Mouse (Mus musculus): Measurements from ENCODE around the gene Il23r. TPM values are rescaled to one million over a fixed set of nuclear protein-coding genes. Genes with fewer than 3 reads are reported as not detected.
"Not testable (repeated sequence)": the region's sequence is repeated elsewhere in the genome, so short reads cannot be mapped to it uniquely, and the experiment has no call there.

Il23r gene
- total RNA-seq (2015), result not detected in 2 replicates
- not detected in 2 replicates for total RNA-seq (2017)

GRCm38 (mm10) chr6:67491755-67492154 lies at the start of gene Il23r:
Gene Il23r (minus strand): TSS chr6:67491855.
- no peak for ATAC-seq (replicated peaks; ENCODE audit: poor library complexity)

- no peak for ATAC-seq (replicated peaks; ENCODE audit: poor library complexity)
Measured at GRCm38 (mm10) chr6:67535777-67536054, 44.1 kb upstream of the Il23r start, which contains the start of gene Tacstd2. Gene Tacstd2 (minus strand): TSS chr6:67535796.

- ATAC-seq (replicated peaks; ENCODE audit: poor library complexity), result peak; percentile 44
Measured at GRCm38 (mm10) chr6:67535005-67535776, 43.5 kb upstream of the Il23r start.

GRCm38 (mm10) chr6:67534191-67535004 lies 42.7 kb upstream of the Il23r start:
- ATAC-seq (replicated peaks; ENCODE audit: poor library complexity), result peak; percentile 4

- peak; percentile 59 for ATAC-seq (replicated peaks; ENCODE audit: poor library complexity)
Measured at GRCm38 (mm10) chr6:67532665-67533440, 41.2 kb upstream of the Il23r start.

- no peak for ATAC-seq (replicated peaks; ENCODE audit: poor library complexity)
Measured at GRCm38 (mm10) chr6:67531822-67532162, 40.1 kb upstream of the Il23r start.

- ATAC-seq (replicated peaks; ENCODE audit: poor library complexity), result no peak
Measured at GRCm38 (mm10) chr6:67530992-67531821, 39.6 kb upstream of the Il23r start.

GRCm38 (mm10) chr6:67526356-67526755 lies 34.7 kb upstream of the Il23r start:
- ATAC-seq (replicated peaks; ENCODE audit: poor library complexity), result no peak

- ATAC-seq (replicated peaks; ENCODE audit: poor library complexity), result peak; percentile 99
Measured at GRCm38 (mm10) chr6:67510752-67511151, 19.1 kb upstream of the Il23r start.

- not testable (repeated sequence) for ATAC-seq (replicated peaks; ENCODE audit: poor library complexity)
Measured at GRCm38 (mm10) chr6:67501938-67502337, 10.3 kb upstream of the Il23r start.

- ATAC-seq (replicated peaks; ENCODE audit: poor library complexity), result no peak
Measured at GRCm38 (mm10) chr6:67481012-67481411, 10.6 kb downstream of the Il23r start.

- ATAC-seq (replicated peaks; ENCODE audit: poor library complexity), result no peak
Measured at GRCm38 (mm10) chr6:67471242-67471641, 20.4 kb downstream of the Il23r start.

- ATAC-seq (replicated peaks; ENCODE audit: poor library complexity), result no peak
Measured at GRCm38 (mm10) chr6:67459424-67459823, 32.2 kb downstream of the Il23r start.

GRCm38 (mm10) chr6:67451330-67451729 lies 40.3 kb downstream of the Il23r start:
- peak; percentile 63; the same call in 1 of the 2 replicates for ATAC-seq (replicated peaks; ENCODE audit: poor library complexity)

- peak; percentile 57; the same call in 1 of the 2 replicates for ATAC-seq (replicated peaks; ENCODE audit: poor library complexity)
Measured at GRCm38 (mm10) chr6:67445866-67446265, 45.8 kb downstream of the Il23r start.

- ATAC-seq (replicated peaks; ENCODE audit: poor library complexity), result no peak
Measured at GRCm38 (mm10) chr6:67443124-67443523, 48.5 kb downstream of the Il23r start.

- ATAC-seq (replicated peaks; ENCODE audit: poor library complexity), result no peak
Measured at GRCm38 (mm10) chr6:67437814-67438385, 53.8 kb downstream of the Il23r start.

- ATAC-seq (replicated peaks; ENCODE audit: poor library complexity), result no peak
Measured at GRCm38 (mm10) chr6:67437028-67437427, 54.6 kb downstream of the Il23r start.

- ATAC-seq (replicated peaks; ENCODE audit: poor library complexity), result no peak
Measured at GRCm38 (mm10) chr6:67436295-67436694, 55.4 kb downstream of the Il23r start.

- no peak for ATAC-seq (replicated peaks; ENCODE audit: poor library complexity)
Measured at GRCm38 (mm10) chr6:67435711-67436110, 55.9 kb downstream of the Il23r start.
